Mouse (Mus musculus) B cell, adult (primary cell): Measurements from ENCODE around the gene Clock. TPM values are rescaled to one million over a fixed set of nuclear protein-coding genes. Genes with fewer than 3 reads are reported as not detected.

Experiments
- total RNA-seq: library from RNA; stranded (reverse); gene quantifications from 4 replicates; pipeline ENCODE4 v1.2.4, GENCODE M21; 2023; ENCODE audit not compliant: inconsistent age

Clock gene
- total RNA-seq = 21.3 to 27.4 TPM (median 22.8 TPM) in 4 replicates

GRCm38 (mm10) chr5:76304452-76305341 is at the start of gene Clock:
Gene Clock (minus strand): TSS chr5:76304792.

GRCm38 (mm10) chr5:76330953-76331352 is 26.4 kb upstream of the Clock start, which contains the start of gene Pdcl2:
Gene Pdcl2 (minus strand): TSS chr5:76331156.

GRCm38 (mm10) chr5:76183750-76184261 is 120.8 kb downstream of the Clock start, which contains the start of gene Tmem165:
Gene Tmem165 (plus strand): TSS chr5:76183880.

Other genes starting within 250 kb of the Clock start
- 31.6 to 45.4 TPM (median 38.1 TPM) in 4 replicates for gene Srd5a3, start 164.5 kb downstream of the Clock start, total RNA-seq
- gene Tmem165, start 120.9 kb downstream of the Clock start, total RNA-seq = 24.3 to 31.7 TPM (median 25.6 TPM) in 4 replicates
- gene Pdcl2, start 26.4 kb upstream of the Clock start, total RNA-seq = not detected in 4 replicates
- not detected in 4 replicates for gene Nmu, start 59.0 kb upstream of the Clock start, total RNA-seq
- gene Gm7271, start 179.2 kb upstream of the Clock start, total RNA-seq = not detected in 4 replicates
- gene Exoc1, start 224.5 kb upstream of the Clock start, total RNA-seq = 57.6 to 63.1 TPM (median 58.3 TPM) in 4 replicates